Mouse (Mus musculus) limb, embryonic 12.5 days (tissue): ENCODE measurements around the gene Six3. TPM values are rescaled to one million over a fixed set of nuclear protein-coding genes. Genes with fewer than 3 reads are reported as not detected.

ENCODE experiments used
- ATAC-seq: fragments of 200-750 bp; cut with Nextera tagmentation; 2 replicates; pipeline ENCODE4 v1.8.0; 2017; ENCODE audit warnings: low read depth, moderate TSS enrichment; ENCODE audit not compliant: insufficient number of reproducible peaks, insufficient read depth, low FRiP score, low TSS enrichment
- H3K27ac ChIP-seq: fragments of 300-500 bp; sonication (generic); 2 replicates; pipeline ENCODE4 v1.5.1; 2016; ENCODE audit warnings: mild to moderate bottlenecking, moderate library complexity
- H3K27me3 ChIP-seq: fragments of 300-500 bp; sonication (generic); 2 replicates; pipeline ENCODE4 v1.6.1; 2016; ENCODE audit warnings: mild to moderate bottlenecking, moderate library complexity
- H3K36me3 ChIP-seq: fragments of 300-500 bp; sonication (generic); 2 replicates; pipeline ENCODE4 v1.6.1; 2016; ENCODE audit warnings: mild to moderate bottlenecking, moderate library complexity
- H3K4me1 ChIP-seq: fragments of 300-500 bp; sonication (generic); replicated peaks from 2 replicates; pipeline ENCODE4 v1.6.1; 2016
- H3K4me2 ChIP-seq: fragments of 300-500 bp; sonication (generic); 2 replicates; pipeline ENCODE4 v1.6.1; 2016; ENCODE audit warnings: mild to moderate bottlenecking, moderate library complexity
- H3K4me3 ChIP-seq: fragments of 300-500 bp; sonication (generic); replicated peaks from 2 replicates; pipeline ENCODE4 v1.5.1; 2016; ENCODE audit warnings: mild to moderate bottlenecking
- H3K9ac ChIP-seq: fragments of 300-500 bp; sonication (generic); replicated peaks from 2 replicates; pipeline ENCODE4 v1.6.1; 2016; ENCODE audit warnings: mild to moderate bottlenecking, moderate library complexity
- H3K9me3 ChIP-seq: fragments of 300-500 bp; sonication (generic); 2 replicates; pipeline ENCODE4 v1.6.1; 2016; ENCODE audit warnings: mild to moderate bottlenecking, moderate library complexity
- WGBS: fragments of 180-500 bp; shearing (Covaris S2); methylation state at CpG from one replicate; pipeline ENCODE4 v1.1.7; 2016; 5-methylcytosine and 5-hydroxymethylcytosine counted together
- polyA plus RNA-seq: library from polyadenylated mRNA; unstranded; fragments of >200 nt; fragmentation: Nextera tagmentation; extraction: Ambion mirVana; gene quantifications from 2 replicates; pipeline ENCODE4 v1.2.1, GENCODE M21; 2016

Six3 gene
- polyA plus RNA-seq, 1 experiment from 2014 or later: not detected

GRCm38 (mm10) chr17:85596341-85596890 lies 17.0 kb upstream of the Six3 start:
- no peak overlapping the region for H3K27ac ChIP-seq
- no peaks in the 10 kb centered on the region for H3K36me3 ChIP-seq
- H3K4me3 ChIP-seq: no peak overlapping the region
- ATAC-seq: no peak
- WGBS: 53% methylated on average over 6 of the region's 6 CpGs
- peak overlapping the region; percentile 11 for H3K4me2 ChIP-seq
- no peaks in the 10 kb centered on the region for H3K4me1 ChIP-seq
- no peak overlapping the region for H3K9ac ChIP-seq
- H3K9me3 ChIP-seq: no peaks in the 10 kb centered on the region
- peaks cover 48% of the 10 kb centered on the region for H3K27me3 ChIP-seq

- H3K9me3 ChIP-seq: no peaks in the 10 kb centered on the region
- ATAC-seq: no peak
- no peak overlapping the region for H3K4me2 ChIP-seq
- WGBS: 62% methylated on average over 9 of the region's 9 CpGs
- H3K9ac ChIP-seq: no peak overlapping the region
- no peak overlapping the region for H3K27ac ChIP-seq
- H3K27me3 ChIP-seq: peaks cover 70% of the 10 kb centered on the region
- H3K4me1 ChIP-seq: no peaks in the 10 kb centered on the region
- H3K4me3 ChIP-seq: no peak overlapping the region
- no peaks in the 10 kb centered on the region for H3K36me3 ChIP-seq
Observed at GRCm38 (mm10) chr17:85599520-85599919, 13.9 kb upstream of the Six3 start.

- Histone ChIP-seq H3K27me3 (peaks cover 85% of the 10 kb centered on the region), H3K4me2 (no peak overlapping the region), H3K36me3 (no peaks in the 10 kb centered on the region), H3K4me3 (no peak overlapping the region), H3K27ac (no peak overlapping the region), H3K9ac (no peak overlapping the region), H3K4me1 (peaks cover 10% of the 10 kb centered on the region), H3K9me3 (no peaks in the 10 kb centered on the region)
- 1% methylated on average over 3 of the region's 3 CpGs for WGBS
- ATAC-seq: no peak
Observed at GRCm38 (mm10) chr17:85606463-85606862, 6.9 kb upstream of the Six3 start.

GRCm38 (mm10) chr17:85607556-85608365 lies 5.6 kb upstream of the Six3 start:
- Histone ChIP-seq H3K27ac (no peak overlapping the region), H3K4me1 (peaks cover 10% of the 10 kb centered on the region), H3K4me3 (no peak overlapping the region), H3K9me3 (no peaks in the 10 kb centered on the region), H3K27me3 (peaks cover 85% of the 10 kb centered on the region), H3K36me3 (no peaks in the 10 kb centered on the region), H3K9ac (no peak overlapping the region), H3K4me2 (no peak overlapping the region)
- WGBS: 1% methylated on average over 41 of the region's 41 CpGs
- no peak for ATAC-seq

- H3K9me3 ChIP-seq: no peaks in the 10 kb centered on the region
- peak overlapping the region; percentile 15; the same call in 1 of the 2 replicates for H3K4me2 ChIP-seq
- no peaks in the 10 kb centered on the region for H3K36me3 ChIP-seq
- no peak overlapping the region for H3K27ac ChIP-seq
- no peak overlapping the region for H3K9ac ChIP-seq
- under 1% methylated on average over 42 of the region's 42 CpGs for WGBS
- no peak for ATAC-seq
- peaks cover 85% of the 10 kb centered on the region for H3K27me3 ChIP-seq
- peaks cover 10% of the 10 kb centered on the region for H3K4me1 ChIP-seq
- peak overlapping the region; percentile 15 for H3K4me3 ChIP-seq
Observed at GRCm38 (mm10) chr17:85608366-85609093, 4.9 kb upstream of the Six3 start.

GRCm38 (mm10) chr17:85609094-85609425 lies 4.3 kb upstream of the Six3 start:
- H3K27me3 ChIP-seq: peaks cover 88% of the 10 kb centered on the region
- H3K9me3 ChIP-seq: no peaks in the 10 kb centered on the region
- H3K9ac ChIP-seq: no peak overlapping the region
- no peak overlapping the region for H3K27ac ChIP-seq
- peak overlapping the region; percentile 15; the same call in 1 of the 2 replicates for H3K4me2 ChIP-seq
- WGBS: under 1% methylated on average over 13 of the region's 13 CpGs
- H3K4me1 ChIP-seq: peaks cover 11% of the 10 kb centered on the region
- no peaks in the 10 kb centered on the region for H3K36me3 ChIP-seq
- ATAC-seq: no peak
- peak overlapping the region; percentile 15 for H3K4me3 ChIP-seq

- ATAC-seq: no peak
- 3% methylated on average over 13 of the region's 13 CpGs for WGBS
- Histone ChIP-seq H3K4me2 (no peak overlapping the region), H3K27me3 (peaks cover 89% of the 10 kb centered on the region), H3K36me3 (no peaks in the 10 kb centered on the region), H3K4me1 (peaks cover 18% of the 10 kb centered on the region), H3K27ac (no peak overlapping the region), H3K9ac (no peak overlapping the region), H3K9me3 (no peaks in the 10 kb centered on the region), H3K4me3 (no peak overlapping the region)
Observed at GRCm38 (mm10) chr17:85609621-85610392, 3.6 kb upstream of the Six3 start.

GRCm38 (mm10) chr17:85610393-85611115 lies 2.9 kb upstream of the Six3 start:
- Histone ChIP-seq H3K27me3 (peaks cover 89% of the 10 kb centered on the region), H3K36me3 (no peaks in the 10 kb centered on the region), H3K4me1 (peaks cover 24% of the 10 kb centered on the region), H3K27ac (no peak overlapping the region), H3K9me3 (no peaks in the 10 kb centered on the region), H3K4me2 (no peak overlapping the region), H3K9ac (no peak overlapping the region), H3K4me3 (no peak overlapping the region)
- WGBS: 1% methylated on average over 11 of the region's 11 CpGs
- ATAC-seq: no peak

GRCm38 (mm10) chr17:85611521-85612515 lies 1.6 kb upstream of the Six3 start:
- WGBS: 3% methylated on average over 19 of the region's 19 CpGs
- Histone ChIP-seq H3K36me3 (no peaks in the 10 kb centered on the region), H3K4me2 (no peak overlapping the region), H3K9me3 (no peaks in the 10 kb centered on the region), H3K4me3 (no peak overlapping the region), H3K9ac (no peak overlapping the region), H3K4me1 (peaks cover 24% of the 10 kb centered on the region), H3K27me3 (peaks cover 93% of the 10 kb centered on the region), H3K27ac (no peak overlapping the region)
- no peak for ATAC-seq
